Mouse (Mus musculus) embryonic stem cell, embryonic (primary cell): Measurements from ENCODE around the gene Hacd2.

Source experiments
- CTCF ChIA-PET, 4 experiments: fragments of 300-600 bp in 2 of 4; fragments of 350-600 bp in 2 of 4; sonication (Branson Sonifier 250); formaldehyde crosslinking; loops; one replicate each; lab custom pipeline; 2022; ENCODE audit warnings: inconsistent platforms in 2 of 4; lab: Charles Lee
- POLR2A ChIA-PET, 4 experiments: fragments of 300-600 bp in 2 of 4; fragments of 350-600 bp in 2 of 4; sonication (Branson Sonifier 250); formaldehyde crosslinking; loops; one replicate each; lab custom pipeline; 2022; ENCODE audit warnings: antibody characterized with exemption in 4 of 4, inconsistent platforms in 1 of 4; lab: Charles Lee

Gene Hacd2

DNA sequence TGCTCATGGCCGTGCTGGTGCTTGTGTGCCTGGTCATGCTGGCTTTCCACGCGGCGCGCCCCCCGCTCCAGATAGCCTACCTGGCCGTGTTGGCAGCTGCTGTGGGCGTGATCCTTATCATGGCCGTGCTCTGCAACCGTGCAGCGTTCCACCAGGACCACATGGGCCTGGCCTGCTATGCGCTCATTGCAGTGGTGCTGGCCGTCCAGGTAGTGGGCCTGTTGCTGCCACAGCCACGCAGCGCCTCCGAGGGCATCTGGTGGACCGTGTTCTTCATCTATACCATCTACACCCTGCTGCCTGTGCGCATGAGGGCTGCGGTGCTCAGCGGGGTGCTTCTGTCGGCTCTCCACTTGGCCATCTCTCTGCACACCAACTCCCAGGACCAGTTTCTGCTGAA, 134.6 kb downstream of the Hacd2 start:
- CTCF ChIA-PET = interaction anchor here (0.5 to 2.4 kb wide), 35 partner anchors 9 to 1090 kb away, joined by 3 to 20 read pairs (median 4); no protein-coding TSS in a partner anchor
- POLR2A ChIA-PET = interaction anchor here (0.5 to 2.6 kb wide), 5 partner anchors 10 to 448 kb away, joined by 3 to 12 read pairs (median 5); partner anchors contain the start of gene Sec22a (in 1 of the 4)
